Mouse (Mus musculus) megakaryocyte progenitor cell, adult 5-6 weeks (primary cell): ENCODE results near the gene Xpr1. TPM values are rescaled to one million over a fixed set of nuclear protein-coding genes. Genes with fewer than 3 reads are reported as not detected.

Source experiments
- ATAC-seq: replicated peaks from 2 replicates; pipeline ENCODE4 v1.8.0; 2016; ENCODE audit warnings: mild to moderate bottlenecking, moderate TSS enrichment, inconsistent platforms; ENCODE audit not compliant: poor library complexity
- total RNA-seq, 2 experiments: library from RNA; stranded (forward) in 1 of 2; stranded (reverse) in 1 of 2; fragments of 157-497, 149-512 nt in 1 of 2; fragments of 200-1000 nt in 1 of 2; gene quantifications; 2 replicates each; pipeline versions ENCODE4 v1.2.3 to v1.2.4; 2015 to 2017

Gene Xpr1
- total RNA-seq, 2 experiments from 2014 or later = 12.8 to 38.0 TPM

GRCm38 (mm10) chr1:155407697-155408576, 9.3 kb downstream of the Xpr1 start:
- peak; percentile 60 for ATAC-seq

DNA sequence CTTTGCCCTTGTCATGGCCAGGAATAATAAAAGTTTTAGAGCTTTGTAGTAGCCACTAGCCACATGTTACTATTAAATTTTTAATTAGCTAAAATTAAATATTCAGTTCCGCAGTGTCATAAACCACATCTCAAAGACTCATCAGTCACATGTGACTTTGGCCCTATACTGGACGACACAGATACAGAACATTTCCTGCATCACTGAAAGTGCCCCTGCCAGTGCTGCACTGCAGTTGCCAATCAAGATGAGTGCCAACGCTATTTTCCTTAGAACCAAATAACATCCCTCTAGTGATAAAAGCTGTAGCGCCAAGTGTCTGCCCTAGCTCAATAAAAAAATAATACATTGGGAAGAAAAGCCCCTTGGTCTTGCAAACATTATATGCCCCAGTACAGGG, 17.2 kb downstream of the Xpr1 start:
- peak; percentile 81 for ATAC-seq

DNA sequence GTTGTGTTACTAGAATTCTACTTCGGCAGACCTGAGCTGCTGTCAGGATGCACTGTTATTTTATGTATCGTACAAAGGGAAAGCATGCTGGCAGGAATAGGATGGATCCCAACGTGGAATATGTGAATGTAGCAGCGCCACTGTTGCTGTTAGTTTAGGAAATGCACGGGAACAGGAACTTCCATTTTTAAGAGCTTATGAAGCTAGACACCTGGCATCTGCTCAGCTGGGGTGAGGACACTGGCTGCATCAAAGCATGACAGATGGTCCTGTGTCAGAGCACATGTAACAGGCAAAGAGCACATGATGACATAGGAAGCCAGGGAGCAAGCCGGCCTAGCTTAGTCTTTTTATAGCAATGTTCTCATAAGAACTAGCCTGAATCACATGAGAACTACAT, 22.4 kb downstream of the Xpr1 start:
- no peak for ATAC-seq

- peak; percentile 34; the same call in 1 of the 2 replicates for ATAC-seq
These were observed 23.2 kb downstream of the Xpr1 start for GRCm38 (mm10) chr1:155394021-155394420.

DNA sequence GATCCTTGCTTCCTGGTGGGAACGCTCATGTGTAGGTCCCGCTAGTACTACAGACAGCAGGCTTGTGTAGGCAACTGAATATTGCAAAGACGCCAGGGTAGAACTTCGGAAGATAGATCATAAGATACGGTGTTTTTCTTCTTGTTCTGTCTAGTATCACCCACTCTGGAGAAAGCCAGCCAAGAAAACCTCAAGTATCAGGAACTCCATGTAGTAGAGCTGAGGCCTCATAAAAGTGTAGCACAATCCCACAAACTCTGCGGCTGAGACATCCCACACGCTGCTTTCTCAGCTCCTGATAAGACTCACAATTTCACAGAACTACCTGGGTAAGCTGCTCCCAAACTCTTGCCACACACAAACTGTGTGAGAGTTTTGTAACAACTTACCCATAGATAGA, 24.4 kb downstream of the Xpr1 start:
- no peak for ATAC-seq

GRCm38 (mm10) chr1:155391537-155391936, 25.7 kb downstream of the Xpr1 start:
- ATAC-seq = 0 out of 2 replicates have a peak, but pooled peaks have one; percentile 56

DNA sequence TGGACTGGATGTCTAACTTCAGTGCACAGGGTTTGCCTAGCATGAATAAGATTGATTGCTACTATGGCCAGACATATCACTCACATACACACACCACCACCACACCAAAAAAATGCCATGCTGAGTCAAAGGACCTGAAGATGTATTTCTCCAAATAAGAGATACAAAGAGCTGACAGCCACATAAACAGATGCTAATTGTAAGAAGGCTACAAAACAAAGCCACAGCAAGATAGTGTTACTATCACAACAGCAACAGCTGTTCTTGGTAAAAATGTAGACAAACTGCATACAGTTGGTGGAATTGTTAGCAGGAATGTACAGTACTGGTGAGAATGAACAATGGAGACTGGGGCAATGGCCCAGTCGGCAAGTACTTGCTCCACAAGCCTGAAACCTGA, 28.8 kb downstream of the Xpr1 start:
- ATAC-seq = peak; percentile 87

- ATAC-seq = no peak
These were observed 30.7 kb downstream of the Xpr1 start for GRCm38 (mm10) chr1:155386551-155386950.

GRCm38 (mm10) chr1:155383319-155384302, 33.6 kb downstream of the Xpr1 start:
- ATAC-seq = peak; percentile 82

GRCm38 (mm10) chr1:155381931-155382330, 35.3 kb downstream of the Xpr1 start:
- 0 out of 2 replicates have a peak, but pooled peaks have one; percentile 33 for ATAC-seq

DNA sequence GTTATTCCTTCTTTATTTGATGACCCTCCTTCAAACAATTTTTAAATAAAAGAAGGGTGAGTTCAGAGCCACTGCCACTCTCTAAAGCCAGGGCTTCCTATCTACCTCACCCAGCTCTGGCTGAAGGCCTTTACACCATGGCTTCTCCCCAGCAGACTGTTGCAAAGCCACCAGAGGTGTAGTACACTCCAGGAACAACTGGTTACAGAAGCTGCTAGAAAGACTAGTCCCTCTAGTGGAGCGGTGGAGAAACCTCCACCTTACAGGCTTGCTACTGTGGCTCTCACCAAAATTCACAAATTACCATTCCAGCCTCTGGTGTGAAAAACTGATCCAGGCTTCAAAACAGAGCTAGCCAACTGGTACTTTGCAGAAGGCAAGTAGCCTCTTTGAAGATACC, 37.9 kb downstream of the Xpr1 start:
- peak; percentile 57; the same call in 1 of the 2 replicates for ATAC-seq

GRCm38 (mm10) chr1:155372821-155373220, 44.4 kb downstream of the Xpr1 start:
- no peak for ATAC-seq

DNA sequence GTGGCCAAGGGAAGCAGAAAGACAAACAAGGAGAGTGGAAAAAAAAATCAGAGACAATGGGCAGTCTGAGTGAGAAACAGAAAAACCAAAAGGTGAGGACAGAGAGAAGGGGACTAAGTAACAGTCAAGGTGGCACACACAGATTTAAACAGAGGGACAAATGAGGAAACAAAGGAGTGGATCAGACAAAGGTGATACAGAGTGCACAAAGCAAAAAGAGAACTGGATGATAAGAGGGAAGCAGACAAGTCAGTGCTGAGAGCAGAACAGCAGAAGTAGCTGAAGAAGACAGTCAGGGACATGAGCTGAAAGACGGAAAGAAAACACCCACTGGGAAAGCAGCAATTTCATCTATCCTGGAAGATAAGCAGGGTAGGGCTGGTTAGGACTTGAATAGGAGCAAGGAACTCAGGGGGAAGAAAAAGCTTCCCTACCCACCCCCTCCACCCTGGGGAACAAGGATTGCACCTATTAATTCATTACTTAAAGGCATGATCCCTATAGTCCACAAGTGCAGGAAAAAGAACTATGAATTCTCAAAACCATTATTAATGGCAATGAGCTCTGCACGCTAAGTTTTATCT, 47.0 kb downstream of the Xpr1 start:
- ATAC-seq = no peak

DNA sequence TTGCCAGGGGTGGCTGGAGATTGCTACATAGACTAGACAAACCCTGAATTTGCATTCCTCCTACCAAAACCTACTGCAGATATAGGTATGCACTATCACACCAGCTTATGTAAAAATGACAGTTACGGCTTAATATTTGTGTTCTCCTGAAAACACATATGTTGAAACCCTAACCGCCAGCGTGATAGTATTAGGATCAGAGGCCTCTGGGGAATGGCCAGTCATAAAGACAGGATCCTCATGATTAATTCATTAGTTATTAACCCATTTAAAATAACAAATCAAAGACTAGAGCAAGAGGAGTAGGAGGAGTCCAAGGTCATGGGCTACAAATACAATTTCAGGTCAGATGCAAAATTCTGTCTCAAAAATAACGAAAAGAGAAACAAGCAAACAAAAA, 50.8 kb downstream of the Xpr1 start:
- no peak for ATAC-seq

GRCm38 (mm10) chr1:155361502-155362126, 55.6 kb downstream of the Xpr1 start:
- ATAC-seq = peak; percentile 48

DNA sequence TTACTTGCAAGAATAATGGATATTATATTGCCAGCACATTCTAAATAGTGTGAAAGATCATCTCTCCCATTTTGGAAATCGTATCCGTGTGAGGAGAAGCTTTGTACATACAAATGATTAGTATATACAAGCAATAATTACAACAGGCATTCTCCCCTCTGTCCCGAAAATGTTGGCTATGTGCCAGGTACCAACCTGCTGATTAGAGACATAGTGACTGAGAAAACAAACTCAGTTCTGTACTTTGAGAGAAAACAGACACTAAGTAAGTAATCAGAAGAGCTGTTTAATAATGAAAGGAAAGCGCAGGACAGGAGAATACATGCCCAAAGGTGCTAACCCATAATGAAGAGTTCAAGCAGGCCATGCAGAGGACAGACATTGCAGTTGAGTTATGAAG, 64.1 kb downstream of the Xpr1 start:
- ATAC-seq = no peak

GRCm38 (mm10) chr1:155351527-155351926, 65.7 kb downstream of the Xpr1 start:
- ATAC-seq = peak; percentile 91

GRCm38 (mm10) chr1:155348491-155348890, 68.7 kb downstream of the Xpr1 start:
- no peak for ATAC-seq

DNA sequence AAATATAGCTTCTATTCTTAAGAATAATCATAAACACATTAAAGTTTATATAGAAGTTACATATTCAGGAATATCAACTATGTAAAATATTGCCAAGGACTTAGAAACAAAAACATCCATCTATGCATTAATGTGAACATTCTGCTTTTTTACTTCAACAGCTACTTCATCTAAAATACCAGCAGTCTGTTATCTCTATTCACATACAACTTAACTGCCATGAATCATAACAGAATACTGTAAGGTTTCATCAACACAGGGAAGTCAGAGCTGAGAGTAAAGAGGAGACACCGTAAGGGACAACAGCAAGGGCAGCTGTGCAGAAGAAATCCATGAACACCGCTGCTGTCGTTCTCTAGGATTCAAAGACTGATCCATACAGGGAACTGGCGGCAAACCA, 69.9 kb downstream of the Xpr1 start:
- ATAC-seq = peak; percentile 46

GRCm38 (mm10) chr1:155344019-155344418, 73.2 kb downstream of the Xpr1 start:
- ATAC-seq = no peak

DNA sequence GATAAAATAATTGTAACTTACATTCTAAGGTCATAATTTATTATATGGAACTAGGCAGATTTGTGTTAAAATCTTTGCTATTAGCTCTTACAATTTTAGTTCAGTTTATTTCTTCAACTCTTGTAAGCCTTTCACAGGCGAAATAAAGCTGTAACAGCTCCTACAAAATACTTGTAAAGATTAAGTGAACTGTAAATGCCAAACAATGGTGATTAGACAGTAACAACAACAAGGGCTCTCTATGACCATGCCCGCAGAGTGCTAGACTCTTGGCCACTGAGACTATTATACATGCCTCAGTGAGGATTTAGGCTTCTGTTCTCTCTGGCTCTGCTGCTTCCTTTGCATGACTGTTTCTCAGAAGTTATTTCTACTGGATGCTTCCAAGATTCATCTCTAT, 77.6 kb downstream of the Xpr1 start:
- no peak for ATAC-seq
